ENCODE assay signal across 20 mouse cellular contexts in the genomic region with DNA sequence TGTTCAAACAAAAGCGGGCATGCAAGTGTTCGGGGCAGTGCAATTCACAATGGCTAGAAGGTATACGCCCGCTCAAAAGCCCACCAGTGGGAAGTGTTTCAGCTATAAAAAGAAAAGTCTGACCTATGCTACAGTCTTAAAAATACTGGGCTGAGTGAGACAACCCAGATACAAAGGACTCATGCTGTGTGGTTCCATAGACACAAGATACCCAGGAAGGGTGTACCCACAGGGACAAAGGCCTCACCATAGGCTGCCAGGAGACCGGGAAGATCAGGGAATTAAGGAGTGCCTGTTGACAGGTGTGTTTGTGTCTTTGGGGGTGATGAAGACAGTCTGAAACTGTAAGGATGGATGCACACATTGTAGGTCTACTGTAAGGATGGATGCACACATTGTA. TPM values are rescaled to one million over a fixed set of nuclear protein-coding genes. Genes with fewer than 3 reads are reported as not detected.
"Had no signal": no experiment of that assay in that cellular context is flagged by ENCODE, and none has a peak within 500 bp of the region (broad histone marks: within the 10 kb centered on the region; RNA-seq: fewer than 3 reads in every experiment).

No protein-coding gene starts in this region.

- H3K27ac ChIP-seq: macrophage; midbrain, embryonic 13.5 days; midbrain, embryonic 15.5 days; neural tube, embryonic 12.5 days had no signal

- H3K4me2 ChIP-seq: lung, embryonic 14.5 days; midbrain, embryonic 11.5 days; midbrain, embryonic 13.5 days; midbrain, embryonic 15.5 days; neural tube, embryonic 12.5 days had no signal

- ATAC-seq: midbrain, embryonic 13.5 days; midbrain, embryonic 15.5 days had no signal

- H3K9ac ChIP-seq: lung, embryonic 14.5 days; midbrain, embryonic 13.5 days; midbrain, embryonic 15.5 days; neural tube, embryonic 12.5 days had no signal

- DNase-seq: lung, adult 18-20 months; lung, embryonic 14.5 days; lung, postnatal 14 days; lung, postnatal 36 days; right cerebral cortex, postnatal 14 days; spleen, adult 18-20 months; thymus, adult 18-20 months; thymus, postnatal 14 days; thymus, postnatal 36 days had no signal

- H3K36me3 ChIP-seq: midbrain, embryonic 13.5 days; midbrain, embryonic 15.5 days; neural tube, embryonic 12.5 days had no signal

- H3K9me3 ChIP-seq: megakaryocyte, embryonic 14.5 days; midbrain, embryonic 13.5 days; midbrain, embryonic 15.5 days; neural tube, embryonic 12.5 days had no signal

- H3K4me3 ChIP-seq: megakaryocyte, embryonic 14.5 days; midbrain, embryonic 13.5 days; midbrain, embryonic 15.5 days; neural tube, embryonic 12.5 days had no signal

RNA-seq across cellular contexts. Expression of gene Notum, which starts 2.7 kb away (rescaled TPM):
- total RNA-seq: megakaryocyte progenitor cell, adult 5-6 weeks; monocyte, adult 5-6 weeks; neutrophil, adult 5-6 weeks had no signal
- polyA plus RNA-seq: macrophage; thymus, postnatal 0 days had no signal

RNA-seq across cellular contexts. Expression of gene Myadml2, which starts 15.8 kb away (rescaled TPM):
- total RNA-seq: monocyte, adult 5-6 weeks; neutrophil, adult 5-6 weeks had no signal
- polyA plus RNA-seq: lung, embryonic 14.5 days; macrophage; stomach, embryonic 14.5 days had no signal

RNA-seq across cellular contexts. Expression of gene Pycr1, which starts 20.1 kb away (rescaled TPM):
- total RNA-seq: neutrophil, adult 5-6 weeks had no signal
- polyA plus RNA-seq: macrophage had no signal
